Mouse (Mus musculus) spleen, adult 18-20 months (tissue): ENCODE measurements around the gene Oaz3.

Experiments
- DNase-seq, 2 experiments: peaks; one replicate each; pipeline ENCODE4 v3.0.0; 2022; ENCODE audit warnings: mixed read lengths in 2 of 2

Oaz3 gene

DNA sequence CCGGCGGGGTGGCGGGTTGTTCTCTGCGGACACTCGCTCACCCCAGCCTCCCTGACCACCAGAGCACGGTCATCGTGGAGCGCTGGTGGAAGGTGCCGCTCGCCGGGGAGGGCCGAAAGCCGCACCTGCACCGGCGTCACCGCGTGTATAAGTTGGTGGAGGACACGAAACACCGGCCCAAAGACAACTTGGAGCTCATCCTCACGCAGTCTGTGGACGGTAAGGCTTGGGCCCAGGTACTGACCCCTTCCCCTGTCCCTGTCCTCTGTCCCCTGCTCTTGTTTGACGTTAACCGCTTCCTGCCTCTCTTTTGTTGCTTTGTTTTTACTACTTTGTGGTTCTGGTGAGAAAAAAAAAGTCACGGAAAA lies at the start of gene Oaz3:
Gene Oaz3 (minus strand): TSS at position 319 of the 368 bp plus-strand sequence.
- no peak for DNase-seq

DNA sequence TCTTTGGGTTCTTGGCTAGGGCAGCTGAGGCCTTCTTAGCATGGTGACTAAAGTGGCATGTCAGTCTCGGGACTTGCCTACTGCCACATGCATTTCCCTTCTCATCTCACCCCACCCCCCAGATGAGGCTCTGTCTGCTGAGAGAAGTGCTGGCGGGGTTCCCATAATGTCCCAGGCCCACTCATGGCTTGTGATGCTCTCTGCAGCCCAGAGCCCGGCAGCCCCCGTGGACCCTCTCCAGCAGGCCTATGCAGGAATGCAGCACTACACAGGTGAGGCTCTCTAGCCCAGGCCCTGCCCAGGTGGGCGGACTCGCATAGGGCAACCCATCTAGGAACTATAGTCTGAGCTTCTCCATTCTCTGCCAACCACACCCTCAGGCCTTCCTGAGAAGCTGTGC lies 43.9 kb upstream of the Oaz3 start:
- no peak for DNase-seq

DNA sequence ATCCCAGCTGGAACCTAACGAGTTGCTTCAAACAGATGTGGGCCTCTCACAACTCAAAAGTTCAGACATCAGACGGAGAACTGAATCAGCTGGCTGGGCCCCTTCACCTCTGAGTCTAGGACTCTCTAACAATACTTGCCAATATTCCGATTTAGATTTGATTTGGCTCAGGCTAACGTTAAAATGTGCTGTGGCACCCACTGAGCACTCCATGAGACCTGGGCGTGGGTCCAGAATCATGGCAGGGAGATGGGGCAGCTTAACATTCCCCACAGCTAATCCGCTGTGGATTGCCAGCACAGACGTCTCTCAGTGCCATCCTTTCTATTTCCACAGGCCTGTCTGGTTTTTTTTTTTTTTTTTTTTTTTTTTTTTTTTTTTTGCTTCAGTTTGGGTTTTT lies 42.2 kb upstream of the Oaz3 start:
- no peak for DNase-seq

DNA sequence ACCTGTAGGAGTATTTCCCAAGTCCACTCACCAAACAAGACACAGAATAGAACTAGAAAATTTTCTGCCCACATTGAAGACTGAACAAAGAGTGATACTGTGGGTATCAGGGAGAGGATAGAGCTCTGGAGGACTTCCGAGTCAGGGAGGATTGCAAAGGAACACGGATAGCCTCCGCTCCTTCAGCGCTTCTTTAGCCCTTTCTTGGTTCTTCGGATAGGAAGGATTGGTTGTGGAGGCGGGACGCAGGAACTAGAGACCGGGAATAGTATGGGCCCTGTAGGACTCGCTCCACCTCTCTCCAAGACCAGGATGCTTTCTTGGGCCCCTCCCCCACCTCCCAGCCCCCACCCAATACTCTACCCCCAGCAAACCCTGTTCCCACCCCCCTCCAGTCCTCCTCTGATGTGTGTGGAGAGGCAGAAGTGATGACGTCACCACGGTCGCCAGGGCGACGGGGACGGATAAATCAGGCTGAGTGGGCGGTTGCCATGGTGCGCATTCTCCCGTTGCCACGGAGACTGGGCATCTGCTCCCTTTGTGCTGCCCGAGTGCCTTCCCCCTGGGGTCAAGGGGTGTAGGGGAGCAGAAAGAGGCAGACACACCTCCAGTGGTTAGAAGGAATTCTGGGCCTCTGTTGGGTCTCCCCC lies 40.2 kb upstream of the Oaz3 start:
- DNase-seq = no peak

DNA sequence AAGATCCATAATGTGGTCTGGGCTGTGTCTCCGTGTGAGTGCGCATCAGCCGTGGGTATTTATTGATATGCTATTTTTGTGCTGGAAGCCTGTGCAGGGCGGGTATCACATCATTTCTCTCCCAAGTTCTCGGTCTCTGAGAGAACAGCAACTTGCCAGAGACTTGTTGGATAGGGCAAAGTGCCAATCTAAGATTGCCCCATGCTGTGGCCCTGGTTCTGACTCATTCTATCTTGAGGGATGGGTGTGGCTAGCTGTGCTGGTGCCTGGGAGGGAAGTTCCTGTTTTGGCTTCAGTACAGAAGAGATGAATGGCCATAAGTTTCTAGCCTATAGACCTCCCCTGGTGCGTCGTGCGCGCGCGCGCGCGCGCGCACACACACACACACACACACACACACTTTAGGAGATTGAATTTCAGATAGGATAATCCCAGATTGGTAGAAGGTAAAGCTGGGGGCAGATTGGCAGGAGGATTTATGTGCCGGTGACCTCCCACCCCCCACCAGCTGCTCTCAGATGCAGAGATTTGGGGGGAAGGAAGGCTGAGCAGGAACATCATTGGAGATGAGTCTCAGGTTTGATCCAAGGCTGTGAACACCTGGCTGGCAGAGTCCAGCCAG lies 39.2 kb upstream of the Oaz3 start:
- no peak for DNase-seq

DNA sequence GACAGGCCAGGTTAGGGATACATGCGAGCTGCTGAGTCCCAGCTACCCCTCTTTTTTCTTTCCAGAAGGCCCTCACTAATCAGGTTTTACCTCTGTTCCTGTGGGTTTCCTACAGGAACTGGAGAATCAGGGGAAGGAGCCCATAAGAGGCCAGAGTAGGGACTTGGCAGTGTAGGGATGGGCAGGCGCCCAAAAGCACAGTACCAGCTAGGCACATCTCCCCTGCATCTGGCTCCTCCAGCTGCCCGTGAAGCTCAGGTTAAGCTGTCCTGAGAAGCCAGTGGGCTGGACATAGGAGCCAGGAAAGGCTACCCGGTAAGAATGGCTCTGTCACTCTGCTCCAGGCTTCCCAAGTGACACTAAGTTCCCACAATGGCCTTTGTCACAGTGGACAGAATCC lies 37.7 kb upstream of the Oaz3 start:
- DNase-seq = no peak

DNA sequence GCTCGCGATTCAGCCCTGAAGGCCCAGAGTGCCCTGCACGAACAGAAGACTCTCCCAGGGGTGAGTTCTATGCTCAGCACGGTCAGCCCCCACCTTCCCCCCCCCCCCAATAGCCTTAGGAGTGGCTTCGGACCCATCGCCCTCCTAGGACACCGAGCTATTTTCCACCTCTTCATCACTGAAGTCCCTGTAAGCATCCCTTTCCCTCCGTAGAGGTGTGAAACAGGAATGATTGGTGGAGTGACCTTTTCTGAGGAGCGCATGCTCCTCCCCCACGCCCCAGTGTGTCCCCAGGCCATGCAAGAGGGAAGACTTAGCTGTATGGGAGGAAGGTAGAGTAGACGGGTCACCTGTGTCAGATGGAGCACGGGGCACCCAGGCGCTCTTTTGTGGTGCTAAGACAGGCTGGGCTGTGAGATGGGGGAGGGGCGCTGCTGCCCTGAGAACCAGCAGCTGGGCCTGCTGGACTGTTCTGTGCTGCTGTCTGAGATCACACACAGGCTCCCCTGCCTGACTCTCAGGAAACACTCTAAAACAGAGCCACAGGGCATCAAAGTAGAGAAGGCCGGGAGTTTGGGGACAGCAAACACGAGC lies 36.7 kb upstream of the Oaz3 start, which contains the start of gene Riiad1:
Gene Riiad1 (minus strand): TSS at position 51 of the 594 bp plus-strand sequence.
- no peak for DNase-seq

DNA sequence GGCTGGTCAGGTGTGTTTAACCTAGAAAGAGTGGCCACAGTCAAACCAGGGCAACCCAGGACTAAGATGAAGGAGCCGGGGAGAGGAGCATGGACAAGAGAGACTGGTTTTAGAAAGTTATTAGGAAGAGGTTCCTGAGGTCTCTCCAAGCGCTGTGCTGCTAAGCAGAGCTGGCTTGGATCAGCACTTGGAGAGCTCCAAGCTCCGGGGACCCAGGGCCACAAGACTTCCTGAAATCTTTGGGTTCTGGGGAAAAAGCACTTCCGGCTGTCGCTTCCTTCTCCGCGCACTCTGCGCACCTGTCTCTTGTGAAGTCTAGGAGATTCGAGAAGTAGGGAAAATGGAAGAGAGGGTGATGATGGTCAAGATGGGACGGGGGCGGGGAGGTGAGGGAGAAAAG lies 35.8 kb upstream of the Oaz3 start:
- no peak for DNase-seq

DNA sequence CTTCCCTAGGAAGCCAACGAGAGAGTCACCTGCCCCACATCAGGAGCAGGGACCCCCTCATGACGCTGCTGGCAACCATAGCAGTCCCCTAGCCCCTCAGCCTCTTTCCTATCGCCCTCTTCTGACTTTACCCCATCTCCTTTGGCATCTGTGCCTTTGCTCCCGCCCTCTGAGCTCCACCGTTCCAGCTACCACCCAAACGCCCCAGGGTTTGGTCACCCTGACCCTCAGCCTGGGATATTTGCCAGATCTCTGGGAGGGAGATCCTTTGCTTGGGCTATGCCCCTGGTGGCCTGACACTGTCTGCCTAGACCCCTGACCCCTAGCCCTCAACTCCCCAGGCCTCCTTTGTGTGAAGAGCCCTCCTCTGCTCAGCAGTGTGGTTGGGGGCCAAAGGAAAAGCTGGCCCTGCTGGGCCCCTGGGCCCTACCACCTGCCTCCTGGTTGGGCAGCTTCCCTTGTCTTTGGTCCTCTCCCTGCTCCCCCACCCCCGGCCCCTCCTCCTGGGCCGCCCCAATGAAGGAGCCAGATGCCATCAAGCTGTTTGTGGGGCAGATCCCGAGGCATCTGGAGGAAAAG lies 35.0 kb upstream of the Oaz3 start:
- no peak for DNase-seq

DNA sequence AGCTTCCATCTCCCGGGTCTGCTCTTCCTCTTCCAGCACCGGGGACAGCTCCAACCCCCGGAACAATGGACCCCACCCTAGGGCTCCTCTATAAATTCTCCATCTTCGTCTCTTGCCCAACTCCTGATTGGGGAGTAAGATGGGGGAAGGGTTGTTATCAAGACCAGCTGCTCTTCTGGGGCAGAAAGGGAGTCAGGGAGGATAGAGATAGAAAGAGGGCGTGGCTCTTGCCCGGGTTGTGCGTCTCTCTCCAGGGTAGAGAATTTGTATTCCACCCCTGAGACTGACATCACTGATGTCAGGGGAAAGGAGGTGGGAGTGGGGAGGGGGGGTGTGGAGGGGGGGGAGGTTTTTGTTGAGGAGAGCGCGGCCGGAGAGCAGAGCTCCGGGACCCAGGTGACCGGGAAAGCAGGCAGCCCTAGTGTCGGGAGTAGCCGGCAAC lies 34.3 kb upstream of the Oaz3 start, which contains the start of gene Celf3:
Gene Celf3 (plus strand): TSS at position 315 of the 442 bp plus-strand sequence.
- no peak for DNase-seq

DNA sequence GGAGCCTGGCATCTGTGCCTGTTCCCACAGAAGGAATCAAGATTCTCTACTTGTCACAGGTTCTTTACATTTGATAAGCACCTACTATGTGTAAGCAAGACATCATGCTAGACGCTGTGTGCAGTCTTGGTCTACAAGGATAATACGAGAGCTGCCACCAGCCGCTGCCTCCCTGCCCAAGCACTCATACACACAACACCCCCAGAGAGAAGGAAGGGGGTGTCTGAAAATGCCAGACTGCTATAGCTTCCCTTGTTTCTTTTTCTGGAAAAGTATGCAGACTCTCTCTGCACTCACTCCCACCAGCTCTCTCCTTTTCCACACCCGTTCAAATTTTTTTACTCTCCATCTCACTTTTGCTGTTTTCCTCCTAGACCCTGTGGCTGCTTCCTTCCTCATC lies 33.7 kb upstream of the Oaz3 start:
- no peak for DNase-seq

DNA sequence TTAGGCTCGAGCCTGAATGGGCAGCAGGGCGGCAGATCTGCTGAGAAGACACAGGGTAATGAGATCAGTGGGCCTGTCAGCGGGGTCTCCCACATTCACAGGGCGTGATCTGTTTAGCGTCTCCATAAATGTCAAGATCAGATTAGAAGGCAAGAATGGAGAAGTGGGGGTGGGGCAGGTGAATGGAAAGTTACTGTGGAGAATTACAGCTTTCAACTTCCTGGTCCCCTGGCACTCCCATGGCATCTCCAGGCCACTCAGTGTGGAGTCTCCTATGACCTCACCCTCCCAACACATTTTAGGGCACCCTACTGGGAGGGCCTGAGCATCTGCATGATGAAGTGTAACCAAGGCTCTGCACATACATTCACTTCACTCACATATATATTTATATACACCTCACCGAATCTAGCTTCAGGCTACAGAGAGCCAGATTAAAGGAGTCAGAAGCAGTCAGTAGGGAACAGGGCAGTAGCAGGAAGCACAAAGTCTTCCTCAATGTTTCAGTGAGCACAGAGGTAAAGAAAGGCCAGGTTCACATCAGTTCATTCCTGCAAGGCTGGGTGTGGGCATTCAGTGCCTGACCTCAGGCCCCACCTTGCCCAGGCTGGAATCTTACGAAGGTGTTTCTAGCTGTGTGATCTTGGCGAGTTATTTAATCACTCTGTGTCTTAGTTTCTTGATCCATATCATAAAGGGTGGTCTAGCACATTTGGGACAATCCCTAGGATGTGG lies 32.8 kb upstream of the Oaz3 start:
- no peak for DNase-seq

DNA sequence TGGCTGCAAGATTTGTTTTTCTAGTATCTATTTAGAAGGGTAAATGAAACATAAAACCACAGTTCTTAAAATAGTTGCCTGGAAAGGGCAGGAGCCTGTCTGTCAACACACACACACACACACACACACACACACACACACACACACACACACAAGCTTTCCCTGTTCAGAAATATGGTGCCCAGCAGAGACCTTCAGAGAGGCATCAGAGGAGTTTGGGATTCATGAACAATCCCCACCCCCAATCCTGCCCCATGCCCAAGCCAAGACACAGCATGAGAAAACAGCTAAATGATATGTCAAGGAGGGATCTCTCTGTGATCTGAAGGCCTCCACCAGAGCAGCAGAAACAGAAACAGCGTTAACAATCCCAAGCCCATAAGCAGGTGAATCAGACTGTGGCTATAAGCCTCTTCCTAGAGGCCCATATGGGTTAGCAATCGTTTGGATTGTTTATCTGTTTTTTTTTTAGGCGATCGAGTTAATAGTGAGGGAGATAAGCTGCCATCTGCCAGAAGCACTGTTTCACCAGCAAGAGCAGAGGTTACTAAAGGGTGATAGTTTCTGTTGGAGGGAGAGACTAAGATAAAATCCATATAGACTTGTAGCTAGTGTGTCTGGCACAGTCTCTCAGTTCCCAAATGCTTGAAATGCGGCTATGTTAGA lies 30.0 kb upstream of the Oaz3 start:
- no peak for DNase-seq

DNA sequence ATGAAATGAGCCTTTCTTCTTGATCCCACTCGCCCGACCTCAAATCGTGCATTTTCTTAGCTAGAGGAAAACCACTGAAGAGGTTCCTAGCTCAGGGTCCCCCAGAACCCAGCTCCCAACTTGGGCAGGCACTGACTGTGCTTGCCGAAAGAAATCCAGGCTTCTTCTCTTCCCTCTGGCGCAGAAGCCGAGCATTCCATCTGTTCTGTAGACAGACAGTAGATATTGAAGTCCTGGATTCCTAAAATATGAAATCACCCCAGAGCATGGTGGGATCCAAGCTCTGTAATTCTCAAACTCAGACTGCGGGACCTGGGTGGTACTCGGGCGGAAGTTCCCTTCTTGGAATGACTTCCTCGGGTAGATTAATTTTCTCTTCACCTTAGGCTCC lies 29.4 kb upstream of the Oaz3 start:
- no peak for DNase-seq

DNA sequence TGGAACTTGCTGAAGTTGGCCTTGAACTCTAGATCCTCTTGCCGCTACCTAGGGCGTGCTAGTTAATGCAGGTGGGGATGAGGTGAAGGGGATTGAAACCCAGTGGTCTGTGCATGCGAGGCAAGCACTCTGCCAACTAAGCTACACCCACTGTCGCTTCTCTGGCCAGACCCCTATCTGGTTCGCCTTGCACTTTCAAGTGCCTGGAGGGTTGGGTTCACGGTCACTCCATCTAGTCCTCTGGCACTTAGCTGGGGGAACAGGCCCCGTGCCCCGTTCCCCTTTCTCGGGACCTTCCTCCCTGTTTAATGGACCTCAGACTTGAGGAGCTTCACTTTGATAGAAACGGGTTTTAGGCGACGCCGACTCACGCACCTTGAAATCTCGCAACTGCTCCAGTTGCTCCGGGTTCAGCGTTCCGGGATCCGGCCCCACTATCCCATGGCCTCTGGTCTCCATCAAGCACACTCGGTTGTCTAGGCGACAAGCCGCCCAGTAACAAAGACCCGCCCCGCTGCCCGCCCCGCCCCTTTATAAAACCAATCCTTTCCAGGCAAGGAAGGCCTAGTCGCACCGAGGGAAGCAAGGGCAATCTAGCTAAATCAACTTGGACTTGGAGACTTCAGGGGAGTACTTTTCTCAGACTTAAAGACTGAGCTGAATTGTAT lies 28.9 kb upstream of the Oaz3 start:
- DNase-seq = no peak

DNA sequence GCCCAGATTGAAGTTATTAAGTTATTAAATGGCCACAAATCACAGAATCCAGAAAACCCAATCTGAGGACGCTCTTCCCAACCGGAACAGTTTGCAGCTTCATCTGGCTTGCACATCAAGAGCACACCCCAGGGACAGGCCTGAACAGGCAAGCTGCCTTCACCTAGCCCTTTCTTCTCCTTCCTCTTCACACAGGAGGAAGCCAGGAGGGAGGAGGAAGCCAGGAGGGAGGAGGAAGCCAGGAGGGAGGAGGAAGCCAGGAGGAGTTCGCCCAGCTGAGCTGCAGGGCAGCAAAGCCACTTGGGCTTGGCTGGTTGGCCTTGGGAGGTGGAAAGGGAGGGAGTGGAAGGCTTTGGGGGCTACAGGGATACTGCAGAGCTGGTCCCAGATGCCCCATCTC lies 25.2 kb upstream of the Oaz3 start:
- DNase-seq = no peak

DNA sequence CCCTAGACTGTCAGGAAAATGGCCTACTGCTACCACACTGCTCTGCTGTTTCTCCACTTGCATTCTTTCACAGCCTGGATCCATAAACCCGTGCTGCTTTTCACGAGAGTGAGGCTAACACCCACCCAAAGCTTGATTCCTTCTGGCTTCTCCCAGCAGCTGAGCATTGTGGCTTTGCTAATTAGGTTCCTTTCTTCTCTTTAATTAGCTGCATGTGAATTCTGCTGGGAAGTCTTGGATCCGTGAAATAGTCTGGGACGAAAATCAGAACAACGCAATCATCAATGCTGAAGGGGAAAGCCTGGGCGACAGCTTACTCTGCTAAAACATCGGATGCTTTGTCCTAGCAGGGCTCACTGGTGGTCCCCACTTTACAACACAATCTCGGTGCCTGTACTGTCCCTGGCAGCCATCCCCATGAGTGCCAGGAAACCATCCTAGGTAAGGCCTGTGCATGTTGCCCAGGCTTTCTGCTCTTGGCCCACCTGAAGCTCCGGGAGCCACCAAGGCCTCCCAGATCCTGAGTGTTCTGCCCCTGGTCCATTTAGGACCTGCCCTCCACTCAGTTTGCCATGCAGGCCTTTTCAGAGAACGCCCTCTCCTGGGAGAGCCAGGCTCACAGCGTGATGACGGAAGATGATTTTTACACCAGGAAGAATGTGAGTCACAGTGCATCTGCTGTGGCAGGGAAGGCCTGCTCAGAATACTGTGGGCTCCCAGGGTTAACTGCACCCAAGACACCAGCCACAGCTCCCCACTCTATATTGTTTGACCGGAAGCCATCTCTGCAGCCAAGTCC lies 22.1 kb upstream of the Oaz3 start:
- DNase-seq = no peak

DNA sequence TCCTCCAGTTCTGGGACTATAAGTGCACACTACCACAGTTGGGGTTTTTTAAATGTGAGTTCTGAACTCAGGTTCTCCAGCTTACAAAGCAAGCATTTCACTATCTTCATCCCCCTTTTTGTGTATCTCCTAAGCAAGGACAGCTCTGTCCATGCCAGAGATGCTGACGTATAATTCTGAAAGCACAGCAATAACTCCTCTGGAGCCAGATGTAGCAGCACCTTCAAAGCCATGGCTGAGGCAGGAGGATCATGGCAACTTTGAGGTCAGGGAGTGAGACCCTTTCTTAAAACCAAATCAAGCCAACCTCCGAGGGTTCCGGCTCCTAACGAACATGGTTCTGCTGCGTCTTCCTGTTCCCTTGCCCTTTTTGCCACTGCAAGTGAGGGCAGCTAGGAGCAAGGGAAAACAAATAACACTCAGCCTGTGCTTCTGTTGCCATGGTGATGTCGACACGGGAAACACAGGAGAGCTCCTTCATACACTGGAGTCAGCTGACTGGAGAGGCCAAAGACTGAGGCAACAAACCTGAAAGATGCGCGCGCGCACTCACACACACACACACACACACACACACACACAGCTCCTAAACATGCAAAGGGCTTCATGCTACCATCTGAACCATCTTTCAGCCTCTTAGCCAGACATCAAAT lies 20.3 kb upstream of the Oaz3 start:
- DNase-seq = no peak

DNA sequence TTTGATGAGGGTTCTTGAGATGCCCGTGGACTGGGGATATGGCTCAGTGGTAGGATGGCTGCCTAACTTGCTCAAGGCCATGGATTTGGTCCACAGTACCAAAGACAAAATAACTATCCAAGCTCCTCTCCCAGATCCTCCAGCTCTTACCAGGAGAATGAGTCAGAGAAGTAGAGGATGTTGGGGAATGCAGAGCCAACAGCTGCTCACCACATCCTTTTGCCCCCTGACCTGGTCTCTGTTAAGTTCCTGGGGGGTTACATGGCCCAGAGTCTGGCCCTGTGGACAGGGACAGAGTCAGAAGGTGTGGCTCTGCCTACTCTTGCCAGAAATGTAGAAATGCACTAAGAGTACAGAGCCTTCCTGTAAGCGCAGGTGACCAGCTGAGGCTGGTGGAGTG lies 16.1 kb upstream of the Oaz3 start:
- no peak for DNase-seq

DNA sequence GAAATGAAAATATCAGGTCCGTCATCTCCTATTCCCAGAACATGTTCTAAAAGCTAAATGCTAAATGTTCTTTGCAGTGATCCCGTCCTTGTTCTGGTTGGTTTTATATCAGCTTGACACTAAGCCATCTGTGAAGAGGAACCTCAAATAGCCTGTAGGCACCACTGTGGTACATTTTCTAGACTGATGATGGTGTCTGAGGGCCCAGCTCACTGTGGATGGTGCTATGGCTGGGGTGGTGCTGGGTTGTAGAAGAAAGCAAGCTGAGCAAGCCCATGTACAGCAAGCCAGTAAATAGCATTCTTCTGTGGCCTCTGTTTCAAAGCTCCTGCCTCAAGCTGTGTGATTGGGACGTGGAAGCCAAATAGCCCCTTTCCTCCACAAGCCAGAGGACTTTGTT lies 13.3 kb upstream of the Oaz3 start:
- no peak for DNase-seq

DNA sequence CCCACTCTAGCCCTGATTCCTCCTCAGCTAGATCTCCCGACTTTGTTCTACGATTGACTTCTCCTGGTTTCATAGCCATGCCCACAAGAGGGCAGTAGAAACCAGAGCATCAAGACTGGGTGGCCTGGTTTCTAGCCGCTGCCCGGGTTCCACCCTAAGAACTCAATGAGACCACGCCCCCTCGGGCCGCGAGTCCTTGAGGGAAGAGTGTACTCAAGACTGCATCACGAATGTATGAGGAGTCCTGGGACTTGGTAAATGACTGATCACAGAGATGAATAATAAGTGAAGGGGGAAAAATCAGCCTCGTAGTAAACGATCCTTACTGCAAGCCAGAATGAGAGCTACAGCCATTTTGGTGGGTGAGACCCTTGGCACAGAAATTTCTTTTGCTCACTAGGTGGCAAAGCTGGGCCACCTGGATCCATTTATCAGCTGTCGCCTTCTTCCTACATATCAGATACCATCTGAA lies 12.8 kb upstream of the Oaz3 start:
- peak; percentile 35 to 60 for DNase-seq
